Mouse (Mus musculus): ENCODE measurements around the gene Scaf11.
"Not testable (repeated sequence)": the region's sequence is repeated elsewhere in the genome, so short reads cannot be mapped to it uniquely, and the experiment has no call there.

Gene Scaf11

GRCm38 (mm10) chr15:96460730-96461540 lies at the start of gene Scaf11:
Gene Scaf11, minus strand, starts transcription at chr15:96460843.
- peak; percentile 98 to 99 for DNase-seq

- DNase-seq = peak; percentile 79 to 80
Observed at GRCm38 (mm10) chr15:96507097-96507840, 46.6 kb upstream of the Scaf11 start.

- DNase-seq = peak; percentile 51 to 57
Observed at GRCm38 (mm10) chr15:96497646-96498045, 37.0 kb upstream of the Scaf11 start.

GRCm38 (mm10) chr15:96494279-96494678 lies 33.6 kb upstream of the Scaf11 start:
- DNase-seq = no peak

GRCm38 (mm10) chr15:96493573-96493972 lies 32.9 kb upstream of the Scaf11 start:
- DNase-seq = peak; percentile 26 to 40

GRCm38 (mm10) chr15:96492919-96493318 lies 32.3 kb upstream of the Scaf11 start:
- not testable (repeated sequence) for DNase-seq

- peak; percentile 71 to 79 for DNase-seq
Observed at GRCm38 (mm10) chr15:96491861-96492641, 31.4 kb upstream of the Scaf11 start.

GRCm38 (mm10) chr15:96491421-96491820 lies 30.8 kb upstream of the Scaf11 start:
- DNase-seq = no peak

GRCm38 (mm10) chr15:96490123-96490522 lies 29.5 kb upstream of the Scaf11 start:
- DNase-seq = no peak

- DNase-seq = peak; percentile 46 to 54
Observed at GRCm38 (mm10) chr15:96488941-96489786, 28.5 kb upstream of the Scaf11 start.

GRCm38 (mm10) chr15:96487066-96487698 lies 26.5 kb upstream of the Scaf11 start:
- no peak for DNase-seq

GRCm38 (mm10) chr15:96480822-96481221 lies 20.2 kb upstream of the Scaf11 start:
- no peak for DNase-seq

GRCm38 (mm10) chr15:96478006-96478405 lies 17.4 kb upstream of the Scaf11 start:
- no peak for DNase-seq

- DNase-seq = peak; percentile 94 to 96
Observed at GRCm38 (mm10) chr15:96476359-96476758, 15.7 kb upstream of the Scaf11 start.

GRCm38 (mm10) chr15:96475571-96475972 lies 14.9 kb upstream of the Scaf11 start:
- DNase-seq = peak; percentile 65 to 69

- DNase-seq = peak; percentile 86 to 89
Observed at GRCm38 (mm10) chr15:96474325-96474955, 13.8 kb upstream of the Scaf11 start.

GRCm38 (mm10) chr15:96473920-96474319 lies 13.3 kb upstream of the Scaf11 start:
- DNase-seq = peak; percentile 41 to 54

- peak; percentile 36 to 49 for DNase-seq
Observed at GRCm38 (mm10) chr15:96468316-96468715, 7.7 kb upstream of the Scaf11 start.

GRCm38 (mm10) chr15:96467844-96468243 lies 7.2 kb upstream of the Scaf11 start:
- DNase-seq = no peak

- DNase-seq = no peak
Observed at GRCm38 (mm10) chr15:96466362-96466903, 5.8 kb upstream of the Scaf11 start.

GRCm38 (mm10) chr15:96465076-96465475 lies 4.4 kb upstream of the Scaf11 start:
- DNase-seq = no peak

Data from B cell, adult 2 months (primary cell).